Mouse (Mus musculus) lung, postnatal 0 days (tissue): ENCODE results near the gene Neurl1b. TPM values are rescaled to one million over a fixed set of nuclear protein-coding genes. Genes with fewer than 3 reads are reported as not detected.
A peak's percentile ranks its signal among the peaks of the same experiment; 100 is the strongest.

ENCODE experiments used
- ATAC-seq: fragments of 200-750 bp; cut with Nextera tagmentation; 2 replicates; pipeline ENCODE4 v1.8.0; 2017; ENCODE audit warnings: moderate library complexity
- DNase-seq: peaks from one replicate; pipeline ENCODE4 v3.0.0-alpha.2; 2016; ENCODE audit warnings: low spot score
- H3K27ac ChIP-seq: fragments of 300-500 bp; sonication (generic); 2 replicates; pipeline ENCODE4 v1.5.1; 2014; ENCODE audit warnings: antibody characterized with exemption, mild to moderate bottlenecking, low read length, mixed read lengths
- H3K27me3 ChIP-seq: fragments of 300-500 bp; sonication (generic); replicated peaks from 2 replicates; pipeline ENCODE4 v1.6.1; 2014; ENCODE audit warnings: low read length, mixed read lengths; ENCODE audit not compliant: insufficient read depth
- H3K36me3 ChIP-seq: fragments of 300-500 bp; sonication (generic); 2 replicates; pipeline ENCODE4 v1.6.1; 2014; ENCODE audit warnings: low read length, mixed read lengths; ENCODE audit not compliant: insufficient read depth
- H3K4me1 ChIP-seq: fragments of 300-500 bp; sonication (generic); 2 replicates; pipeline ENCODE4 v1.6.1; 2014; ENCODE audit warnings: antibody characterized with exemption, low read depth, low read length, mixed read lengths; ENCODE audit not compliant: insufficient read depth
- H3K4me2 ChIP-seq: fragments of 300-500 bp; sonication (generic); replicated peaks from 2 replicates; pipeline ENCODE4 v1.6.1; 2014; ENCODE audit warnings: low read depth, mild to moderate bottlenecking, low read length, moderate library complexity, mixed read lengths
- H3K4me3 ChIP-seq: fragments of 300-500 bp; sonication (generic); 2 replicates; pipeline ENCODE4 v1.5.1; 2014; ENCODE audit warnings: low read depth, low read length
- H3K9ac ChIP-seq: fragments of 300-500 bp; sonication (generic); replicated peaks from 2 replicates; pipeline ENCODE4 v1.6.1; 2014; ENCODE audit warnings: low read depth, mild to moderate bottlenecking
- H3K9me3 ChIP-seq: fragments of 300-500 bp; sonication (generic); 2 replicates; pipeline ENCODE4 v1.6.1; 2016; ENCODE audit warnings: low read length, mixed read lengths
- CTCF ChIP-seq: IDR thresholded peaks from 2 replicates; pipeline ENCODE4 v1.5.1; 2016; ENCODE audit warnings: antibody characterized with exemption, mild to moderate bottlenecking
- EP300 ChIP-seq: IDR thresholded peaks from 2 replicates; pipeline ENCODE4 v1.6.1; 2016; ENCODE audit warnings: antibody characterized with exemption, mild to moderate bottlenecking, control low read depth
- WGBS: fragments of 180-500 bp; shearing (Covaris S2); extraction: QIAGEN DNeasy Blood & Tissue Kit; methylation state at CpG from one replicate; pipeline ENCODE4 v1.1.7; 2014; 5-methylcytosine and 5-hydroxymethylcytosine counted together
- polyA plus RNA-seq: library from polyadenylated mRNA; unstranded; fragments of >200 nt; fragmentation: Nextera tagmentation; extraction: Ambion mirVana; gene quantifications from 2 replicates; pipeline ENCODE4 v1.2.1, GENCODE M21; 2015

Neurl1b gene
- polyA plus RNA-seq, 1 experiment from 2014 or later: 0.98 TPM

DNA sequence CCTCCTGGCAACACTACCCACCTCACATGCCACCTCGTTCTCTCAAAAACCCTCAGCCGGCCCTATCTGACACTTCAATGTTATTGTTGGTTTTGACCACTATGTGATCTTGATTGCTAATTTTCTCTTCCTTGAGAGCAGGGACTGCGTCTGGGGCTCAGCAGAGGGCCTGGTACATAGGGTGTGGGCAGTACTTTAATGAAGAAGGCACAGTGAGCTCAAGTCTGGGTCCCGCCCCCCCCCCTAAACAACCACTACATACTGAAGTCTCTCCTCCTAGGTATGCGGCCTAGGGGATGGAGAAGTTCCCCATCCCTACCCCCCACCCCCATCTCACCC lies 476 bp upstream of the Neurl1b start:
- Histone ChIP-seq H3K4me1 (0 out of 2 replicates have a peak, but pooled peaks cover 7% of the 10 kb centered on the region), H3K4me3 (peak overlapping the region; percentile 62), H3K27me3 (no peaks in the 10 kb centered on the region), H3K36me3 (no peaks in the 10 kb centered on the region), H3K9ac (peak overlapping the region; percentile 56; the same call in 1 of the 2 replicates), H3K9me3 (no peaks in the 10 kb centered on the region), H3K27ac (no peak overlapping the region), H3K4me2 (peak overlapping the region; percentile 99)
- 5% methylated on average over 5 of the region's 5 CpGs for WGBS
- ATAC-seq (no peak), DNase-seq (no peak)
- TF ChIP-seq EP300: no peak
- TF ChIP-seq CTCF: no peak

DNA sequence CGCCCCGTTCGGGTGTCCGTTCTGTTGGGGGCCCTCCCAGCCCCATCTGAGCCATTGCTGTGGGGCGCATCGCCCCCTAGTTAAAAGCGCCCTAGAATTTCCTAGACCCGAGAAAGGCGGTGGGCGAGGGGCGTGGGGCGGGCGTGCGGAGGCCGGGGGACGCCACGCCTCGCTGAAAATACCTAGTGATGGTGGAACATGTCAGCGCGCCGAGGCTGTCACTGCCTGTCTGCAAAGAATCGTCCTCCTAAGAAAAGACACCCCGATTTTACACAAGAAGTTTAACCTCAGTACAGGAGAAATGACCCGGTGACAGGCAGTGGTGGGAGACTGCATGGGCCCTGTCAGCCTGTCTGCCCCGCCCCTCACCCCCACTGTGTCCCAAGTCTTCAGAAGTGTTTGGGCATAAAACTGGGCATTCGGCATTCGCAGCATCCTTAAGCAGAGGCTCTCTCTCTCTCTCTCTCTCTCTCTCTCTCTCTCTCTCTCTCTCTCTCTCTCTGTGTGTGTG lies 781 bp downstream of the Neurl1b start:
- WGBS: 3% methylated on average over 27 of the region's 27 CpGs
- 0 out of 2 replicates have a peak overlapping the region, but pooled peaks have one; percentile 51 for H3K27ac ChIP-seq
- H3K9ac ChIP-seq: peak overlapping the region; percentile 56
- no peak for DNase-seq
- H3K4me3 ChIP-seq: peak overlapping the region; percentile 62
- H3K36me3 ChIP-seq: no peaks in the 10 kb centered on the region
- ATAC-seq: no peak
- no peak for TF ChIP-seq EP300
- no peak; the same call in 1 of the 2 replicates for TF ChIP-seq CTCF
- H3K4me2 ChIP-seq: peak overlapping the region; percentile 99
- 0 out of 2 replicates have a peak, but pooled peaks cover 7% of the 10 kb centered on the region for H3K4me1 ChIP-seq
- no peaks in the 10 kb centered on the region for H3K27me3 ChIP-seq
- H3K9me3 ChIP-seq: no peaks in the 10 kb centered on the region

DNA sequence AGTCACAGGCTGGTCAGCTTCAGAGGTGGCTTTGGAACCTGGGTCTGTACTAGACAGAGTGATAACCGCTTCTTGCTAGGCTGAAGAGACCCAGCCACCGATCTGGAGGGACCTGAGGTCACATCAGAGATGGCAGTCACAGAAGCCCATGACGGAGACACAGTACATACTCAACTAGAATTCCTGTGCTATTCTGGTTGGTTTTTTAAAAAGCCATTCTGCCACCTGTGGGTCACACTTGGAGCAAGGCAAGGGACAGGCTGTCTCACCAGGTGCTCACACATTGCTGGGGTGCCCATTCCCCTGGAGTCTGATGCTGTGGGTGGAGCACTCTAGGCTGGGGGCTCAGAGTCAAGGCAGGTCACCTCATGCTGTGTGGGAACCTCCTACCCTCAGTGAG lies 1.5 kb downstream of the Neurl1b start:
- 54% methylated on average over 3 of the region's 3 CpGs for WGBS
- 0 out of 2 replicates have a peak, but pooled peaks cover 7% of the 10 kb centered on the region for H3K4me1 ChIP-seq
- DNase-seq (no peak), ATAC-seq (no peak)
- H3K9me3 ChIP-seq: no peaks in the 10 kb centered on the region
- no peak for TF ChIP-seq EP300
- 0 out of 2 replicates have a peak, but pooled peaks have one; percentile 14 for TF ChIP-seq CTCF
- H3K36me3 ChIP-seq: no peaks in the 10 kb centered on the region
- no peak overlapping the region for H3K4me3 ChIP-seq
- no peak overlapping the region for H3K27ac ChIP-seq
- H3K27me3 ChIP-seq: no peaks in the 10 kb centered on the region
- H3K9ac ChIP-seq: no peak overlapping the region
- peak overlapping the region; percentile 99 for H3K4me2 ChIP-seq

DNA sequence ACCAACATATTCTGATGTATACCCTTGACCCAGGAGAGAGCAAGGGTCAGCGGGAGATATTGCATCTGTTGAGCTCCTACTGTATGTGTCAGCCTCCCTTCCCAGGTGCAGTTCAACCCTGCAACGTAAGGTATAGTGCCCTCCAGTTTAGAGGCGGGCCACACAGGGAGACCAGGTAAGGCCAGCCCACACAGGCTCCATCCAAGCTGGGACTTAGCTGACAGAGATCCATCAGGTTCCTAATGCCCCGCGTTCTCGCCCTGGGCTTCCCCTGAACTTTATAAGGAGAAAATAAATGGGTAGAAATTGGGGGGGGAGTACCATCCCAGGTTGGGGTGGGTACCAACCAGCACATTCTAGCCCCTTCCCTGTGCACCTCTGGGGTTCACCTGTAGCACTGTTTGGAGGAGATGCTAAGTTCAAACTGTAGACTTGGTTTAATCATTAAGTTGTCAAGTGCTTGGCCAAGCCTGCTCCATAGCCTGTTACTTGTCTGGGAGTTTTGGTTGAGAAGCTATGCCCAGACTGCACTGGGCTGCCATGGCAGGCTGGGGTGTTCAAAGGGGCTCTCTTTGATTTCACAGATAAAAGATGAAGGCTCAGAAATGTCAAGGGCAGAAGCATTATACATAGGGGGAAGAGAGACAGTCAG lies 3.3 kb downstream of the Neurl1b start:
- TF ChIP-seq CTCF (no peak), EP300 (no peak)
- Histone ChIP-seq H3K27ac (no peak overlapping the region), H3K4me2 (no peak overlapping the region), H3K4me1 (0 out of 2 replicates have a peak, but pooled peaks cover 7% of the 10 kb centered on the region), H3K9ac (no peak overlapping the region), H3K4me3 (no peak overlapping the region), H3K27me3 (no peaks in the 10 kb centered on the region), H3K9me3 (no peaks in the 10 kb centered on the region), H3K36me3 (no peaks in the 10 kb centered on the region)
- DNase-seq (no peak), ATAC-seq (no peak)
- 60% methylated on average over 6 of the region's 6 CpGs for whole genome bisulfite sequencing

DNA sequence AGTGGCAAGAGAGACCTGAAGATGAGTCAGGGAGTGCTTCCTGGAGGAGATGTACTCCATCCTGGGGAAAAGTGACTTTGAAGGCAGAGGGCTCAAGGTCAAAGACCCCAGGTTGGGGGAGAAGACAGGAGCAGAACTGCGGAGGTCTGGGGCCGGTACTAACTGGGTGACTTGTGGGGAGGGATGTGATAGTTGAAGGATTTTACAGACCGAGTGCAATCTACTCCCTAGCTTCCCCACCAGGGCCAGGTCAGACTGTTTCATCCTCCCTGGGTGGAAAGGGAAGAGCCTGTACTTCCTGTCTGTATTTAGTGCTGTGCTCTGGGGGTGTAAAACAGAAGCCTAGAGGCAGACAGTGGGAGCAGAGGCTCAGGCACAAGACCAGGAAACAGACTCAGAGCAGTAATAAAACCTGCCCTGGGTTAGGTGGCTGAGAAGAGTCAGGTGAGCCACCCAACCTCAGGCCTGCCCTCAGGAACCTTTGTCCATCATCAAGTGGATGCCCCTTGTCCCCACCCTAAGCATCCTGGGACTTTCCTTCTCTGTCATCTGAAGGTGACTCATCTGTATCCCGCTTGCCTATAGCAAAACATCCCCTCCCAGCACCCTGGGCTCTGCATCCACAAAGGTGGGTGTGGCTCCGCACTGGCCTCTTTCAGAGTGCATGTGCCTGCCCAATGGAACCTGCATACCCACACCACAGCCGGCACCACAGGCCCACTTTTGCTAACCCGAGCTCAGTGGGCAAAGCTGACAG lies 6.0 kb downstream of the Neurl1b start:
- H3K9ac ChIP-seq: no peak overlapping the region
- no peak overlapping the region for H3K27ac ChIP-seq
- peaks cover 10% of the 10 kb centered on the region; the same call in 1 of the 2 replicates for H3K4me1 ChIP-seq
- no peaks in the 10 kb centered on the region for H3K9me3 ChIP-seq
- no peak for DNase-seq
- H3K4me3 ChIP-seq: no peak overlapping the region
- TF ChIP-seq CTCF (no peak), EP300 (no peak)
- no peak overlapping the region for H3K4me2 ChIP-seq
- no peaks in the 10 kb centered on the region for H3K27me3 ChIP-seq
- WGBS: 75% methylated on average over 7 of the region's 7 CpGs
- H3K36me3 ChIP-seq: no peaks in the 10 kb centered on the region
- no peak for ATAC-seq

DNA sequence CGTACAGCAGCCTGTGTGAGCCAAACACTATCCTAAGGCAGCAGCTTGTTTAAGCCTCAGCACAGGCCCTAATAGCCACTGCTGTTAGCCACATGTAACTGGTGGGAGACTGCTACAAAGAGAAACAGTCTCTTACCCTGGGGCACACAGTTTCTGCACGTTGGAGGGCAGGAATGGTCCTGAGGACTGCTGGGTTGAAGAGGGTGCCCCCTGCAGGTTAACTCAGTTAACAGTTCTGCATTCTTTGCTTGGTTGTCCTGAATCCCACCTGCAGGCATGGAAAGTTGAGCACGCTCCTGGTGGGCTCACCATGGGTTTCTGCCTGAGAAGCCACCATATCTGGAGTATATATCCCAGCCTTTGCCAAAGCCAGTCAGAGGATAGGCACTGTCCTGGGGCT lies 6.9 kb downstream of the Neurl1b start:
- H3K4me1 ChIP-seq: peaks cover 10% of the 10 kb centered on the region; the same call in 1 of the 2 replicates
- no peak overlapping the region for H3K27ac ChIP-seq
- DNase-seq (no peak), ATAC-seq (no peak)
- no peak overlapping the region for H3K4me3 ChIP-seq
- H3K9ac ChIP-seq: no peak overlapping the region
- no peaks in the 10 kb centered on the region for H3K27me3 ChIP-seq
- TF ChIP-seq CTCF (peak; percentile 72), EP300 (no peak)
- no peak overlapping the region for H3K4me2 ChIP-seq
- 63% methylated on average over 3 of the region's 3 CpGs for WGBS
- H3K9me3 ChIP-seq: no peaks in the 10 kb centered on the region
- no peaks in the 10 kb centered on the region for H3K36me3 ChIP-seq
